Mouse (Mus musculus) kidney, embryonic 15.5 days (tissue): ENCODE data around the gene Gnb3. TPM values are rescaled to one million over a fixed set of nuclear protein-coding genes. Genes with fewer than 3 reads are reported as not detected.

Experiments
- ATAC-seq: fragments of 200-750 bp; cut with Nextera tagmentation; replicated peaks from 2 replicates; pipeline ENCODE4 v1.8.0; 2017; ENCODE audit warnings: moderate TSS enrichment; ENCODE audit not compliant: low FRiP score
- H3K27ac ChIP-seq: fragments of 300-500 bp; sonication (generic); 2 replicates; pipeline ENCODE4 v1.5.1; 2015; ENCODE audit warnings: mild to moderate bottlenecking, inconsistent platforms
- H3K27me3 ChIP-seq: fragments of 300-500 bp; sonication (generic); 2 replicates; pipeline ENCODE4 v1.6.1; 2015; ENCODE audit warnings: inconsistent platforms
- H3K36me3 ChIP-seq: fragments of 300-500 bp; sonication (generic); 2 replicates; pipeline ENCODE4 v1.6.1; 2015; ENCODE audit warnings: inconsistent platforms
- H3K4me1 ChIP-seq: fragments of 300-500 bp; sonication (generic); 2 replicates; pipeline ENCODE4 v1.6.1; 2015; ENCODE audit warnings: inconsistent platforms
- H3K4me2 ChIP-seq: fragments of 300-500 bp; sonication (generic); 2 replicates; pipeline ENCODE4 v1.6.1; 2015; ENCODE audit warnings: moderate library complexity, mild to moderate bottlenecking, inconsistent platforms
- H3K4me3 ChIP-seq: fragments of 300-500 bp; sonication (generic); replicated peaks from 2 replicates; pipeline ENCODE4 v1.5.1; 2015; ENCODE audit warnings: mild to moderate bottlenecking, inconsistent platforms
- H3K9ac ChIP-seq: fragments of 300-500 bp; sonication (generic); 2 replicates; pipeline ENCODE4 v1.6.1; 2015; ENCODE audit warnings: mild to moderate bottlenecking, inconsistent platforms
- H3K9me3 ChIP-seq: fragments of 300-500 bp; sonication (generic); replicated peaks from 2 replicates; pipeline ENCODE4 v1.6.1; 2016; ENCODE audit warnings: inconsistent platforms
- WGBS: fragments of 180-500 bp; shearing (Covaris S2); methylation state at CpG from one replicate; pipeline ENCODE4 v1.1.7; 2015; ENCODE audit warnings: mixed read lengths; 5-methylcytosine and 5-hydroxymethylcytosine counted together
- polyA plus RNA-seq: library from polyadenylated mRNA; unstranded; fragments of >200 nt; fragmentation: Nextera tagmentation; extraction: Ambion mirVana; gene quantifications from 2 replicates; pipeline ENCODE4 v1.2.1, GENCODE M21; 2015

The Gnb3 gene
- polyA plus RNA-seq, 1 experiment from 2014 or later, result 2.9 TPM

DNA sequence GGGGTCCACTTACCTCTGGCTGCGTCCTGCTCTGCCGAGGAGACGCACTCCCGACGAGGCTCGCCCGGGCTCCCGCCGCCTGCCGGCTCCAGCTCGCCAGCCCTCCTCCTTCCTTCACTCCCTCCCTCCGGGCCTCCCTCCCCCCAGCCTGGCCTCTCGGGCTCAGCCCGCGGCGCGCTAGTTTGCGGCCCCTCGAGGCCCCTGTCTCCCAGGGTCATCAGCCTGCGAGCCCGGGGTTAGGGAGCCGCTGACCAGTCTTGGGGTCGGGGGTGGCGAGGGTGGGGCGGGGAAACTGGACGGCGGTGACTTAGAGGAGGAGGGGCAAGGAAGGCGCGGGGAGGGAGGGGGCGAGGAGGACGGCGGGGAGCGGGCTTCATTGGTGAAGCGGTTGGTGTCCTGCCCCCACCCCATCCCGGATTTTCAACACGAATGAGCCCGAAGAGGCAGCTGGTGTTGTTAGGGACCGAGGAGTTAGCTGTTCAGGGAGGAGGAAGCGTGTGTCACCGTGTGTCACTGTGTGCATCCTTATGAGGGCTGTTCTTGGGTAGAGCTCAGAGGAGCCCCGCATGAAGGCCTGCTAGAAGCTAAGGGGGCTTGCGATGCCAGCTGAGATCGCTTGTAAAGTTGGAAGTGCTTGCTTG is 23.7 kb upstream of the Gnb3 start, which contains the start of gene Gpr162:
Gene Gpr162 (minus strand): TSS at position 326 of the 641 bp plus-strand sequence.
- Histone ChIP-seq H3K4me3 (peak within 1 kb of the TSS; percentile 55), H3K4me1 (peaks cover 47% of the 10 kb centered on the region), H3K4me2 (peak within 1 kb of the TSS; percentile 97), H3K9me3 (no peaks in the 10 kb centered on the region), H3K27me3 (peaks cover 26% of the 10 kb centered on the region), H3K27ac (no peak within 1 kb of the TSS), H3K9ac (peak within 1 kb of the TSS; percentile 64), H3K36me3 (no peaks in the 10 kb centered on the region)
- under 1% methylated on average over 37 of the region's 43 CpGs for WGBS
- peak; percentile 67 for ATAC-seq

- peak overlapping the region; percentile 64 for H3K9ac ChIP-seq
These were observed 23.1 kb upstream of the Gnb3 start for GRCm38 (mm10) chr6:124863125-124863657.

GRCm38 (mm10) chr6:124862406-124863124 is 22.5 kb upstream of the Gnb3 start:
- H3K4me1 ChIP-seq, result peaks cover 59% of the 10 kb centered on the region
- H3K27me3 ChIP-seq, result peaks cover 30% of the 10 kb centered on the region
- H3K9ac ChIP-seq, result peak overlapping the region; percentile 64
- no peak for ATAC-seq
- H3K36me3 ChIP-seq, result no peaks in the 10 kb centered on the region
- no peaks in the 10 kb centered on the region for H3K9me3 ChIP-seq
- no peak overlapping the region for H3K27ac ChIP-seq
- H3K4me2 ChIP-seq, result peak overlapping the region; percentile 97
- H3K4me3 ChIP-seq, result peak overlapping the region; percentile 55
- WGBS, result 10% methylated on average over 8 of the region's 8 CpGs

More at GRCm38 (mm10) chr6:124863125-124863657, 23.1 kb upstream of the Gnb3 start:
- peak; percentile 30 for ATAC-seq
- peak overlapping the region; percentile 55 for H3K4me3 ChIP-seq
- H3K36me3 ChIP-seq, result no peaks in the 10 kb centered on the region
- peak overlapping the region; percentile 97 for H3K4me2 ChIP-seq
- peaks cover 30% of the 10 kb centered on the region for H3K27me3 ChIP-seq
- H3K4me1 ChIP-seq, result peaks cover 52% of the 10 kb centered on the region
- under 1% methylated on average over 16 of the region's 16 CpGs for WGBS
- no peak overlapping the region for H3K27ac ChIP-seq
- H3K9me3 ChIP-seq, result no peaks in the 10 kb centered on the region

DNA sequence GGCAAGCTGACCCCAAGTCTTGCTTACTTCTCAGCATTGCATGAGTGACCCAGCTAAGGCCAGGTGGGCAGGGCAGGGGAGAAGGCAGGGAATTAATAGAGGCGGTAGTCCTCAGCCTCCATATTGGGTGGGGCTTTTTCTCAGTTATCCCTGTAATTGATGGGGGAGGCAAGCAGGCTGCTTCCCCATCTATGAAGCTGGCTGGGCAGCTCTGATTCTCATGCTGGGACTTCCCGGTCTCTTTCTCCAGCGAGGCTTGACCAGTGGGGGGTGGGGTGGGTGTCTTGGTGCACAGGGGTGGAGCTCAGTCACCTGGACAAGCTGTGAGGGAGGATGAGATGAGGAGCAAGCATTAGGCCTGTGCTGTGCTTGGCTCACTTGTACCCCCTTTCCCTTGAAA is 21.7 kb upstream of the Gnb3 start:
- Histone ChIP-seq H3K9ac (no peak overlapping the region), H3K4me2 (no peak overlapping the region)
- WGBS, result 17% methylated on average over 3 of the region's 3 CpGs

DNA sequence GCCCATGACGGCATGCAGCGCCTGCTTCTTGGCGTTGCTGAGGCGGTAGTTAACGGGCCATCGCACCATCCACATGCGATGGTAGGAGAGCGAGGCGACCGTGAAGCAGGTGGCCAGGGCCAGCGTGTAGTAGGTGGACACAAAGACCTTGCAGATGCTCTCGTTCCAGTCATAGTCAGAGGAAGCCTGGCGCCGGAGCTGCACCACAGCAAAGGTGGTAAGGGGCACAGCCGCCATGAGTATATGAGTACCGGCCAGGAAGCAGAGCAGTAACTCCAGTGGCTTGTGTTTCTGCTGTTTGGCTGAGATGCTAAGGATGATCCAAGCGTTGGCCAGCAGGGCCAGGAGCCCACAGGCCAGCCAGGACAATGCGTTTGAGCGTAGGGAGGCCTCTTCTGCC is 21.2 kb upstream of the Gnb3 start:
- H3K4me3 ChIP-seq, result no peak overlapping the region
- no peak for ATAC-seq
- H3K9ac ChIP-seq, result no peak overlapping the region
- 83% methylated on average over 19 of the region's 19 CpGs for WGBS
- H3K4me2 ChIP-seq, result no peak overlapping the region
- H3K9me3 ChIP-seq, result no peaks in the 10 kb centered on the region
- H3K36me3 ChIP-seq, result no peaks in the 10 kb centered on the region
- peaks cover 66% of the 10 kb centered on the region for H3K4me1 ChIP-seq
- no peak overlapping the region for H3K27ac ChIP-seq
- peaks cover 26% of the 10 kb centered on the region for H3K27me3 ChIP-seq

More for the DNA sequence above, 21.7 kb upstream of the Gnb3 start:
- Histone ChIP-seq H3K4me3 (no peak overlapping the region), H3K27me3 (peaks cover 28% of the 10 kb centered on the region), H3K27ac (no peak overlapping the region), H3K9me3 (no peaks in the 10 kb centered on the region), H3K36me3 (no peaks in the 10 kb centered on the region), H3K4me1 (peaks cover 62% of the 10 kb centered on the region)
- no peak for ATAC-seq

DNA sequence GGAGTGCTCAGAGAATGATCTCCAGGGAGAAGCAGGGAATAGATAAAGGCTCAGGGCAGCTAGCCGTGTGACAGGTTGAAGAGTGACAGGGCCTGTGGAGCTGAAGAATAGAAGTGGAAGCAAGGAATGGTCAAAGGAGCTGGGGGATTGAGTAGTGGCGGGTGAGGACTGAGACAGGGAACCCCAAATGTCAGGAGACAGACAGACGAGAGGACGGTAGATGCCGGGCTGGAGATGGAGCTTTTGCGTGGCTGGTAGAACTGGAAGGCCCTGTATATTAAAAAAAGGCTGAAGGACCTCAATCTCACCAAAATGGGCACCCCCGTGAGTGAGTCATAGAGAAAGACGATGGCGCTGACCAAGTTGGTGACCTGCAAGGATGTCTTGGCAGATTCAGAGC is 20.4 kb upstream of the Gnb3 start:
- Histone ChIP-seq H3K4me2 (no peak overlapping the region), H3K27me3 (peaks cover 26% of the 10 kb centered on the region), H3K27ac (no peak overlapping the region), H3K9ac (no peak overlapping the region), H3K36me3 (no peaks in the 10 kb centered on the region), H3K4me1 (peaks cover 73% of the 10 kb centered on the region), H3K9me3 (no peaks in the 10 kb centered on the region), H3K4me3 (no peak overlapping the region)
- 90% methylated on average over 9 of the region's 9 CpGs for WGBS
- no peak for ATAC-seq

GRCm38 (mm10) chr6:124859725-124860124 is 19.6 kb upstream of the Gnb3 start:
- Histone ChIP-seq H3K4me1 (peaks cover 76% of the 10 kb centered on the region), H3K27ac (no peak overlapping the region), H3K9ac (no peak overlapping the region), H3K36me3 (no peaks in the 10 kb centered on the region), H3K4me2 (peak overlapping the region; percentile 26), H3K9me3 (no peaks in the 10 kb centered on the region), H3K27me3 (peaks cover 18% of the 10 kb centered on the region), H3K4me3 (0 out of 2 replicates have a peak overlapping the region, but pooled peaks have one; percentile 0)
- 0 out of 2 replicates have a peak, but pooled peaks have one; percentile 3 for ATAC-seq
- whole genome bisulfite sequencing, result 11% methylated on average over 12 of the region's 12 CpGs

DNA sequence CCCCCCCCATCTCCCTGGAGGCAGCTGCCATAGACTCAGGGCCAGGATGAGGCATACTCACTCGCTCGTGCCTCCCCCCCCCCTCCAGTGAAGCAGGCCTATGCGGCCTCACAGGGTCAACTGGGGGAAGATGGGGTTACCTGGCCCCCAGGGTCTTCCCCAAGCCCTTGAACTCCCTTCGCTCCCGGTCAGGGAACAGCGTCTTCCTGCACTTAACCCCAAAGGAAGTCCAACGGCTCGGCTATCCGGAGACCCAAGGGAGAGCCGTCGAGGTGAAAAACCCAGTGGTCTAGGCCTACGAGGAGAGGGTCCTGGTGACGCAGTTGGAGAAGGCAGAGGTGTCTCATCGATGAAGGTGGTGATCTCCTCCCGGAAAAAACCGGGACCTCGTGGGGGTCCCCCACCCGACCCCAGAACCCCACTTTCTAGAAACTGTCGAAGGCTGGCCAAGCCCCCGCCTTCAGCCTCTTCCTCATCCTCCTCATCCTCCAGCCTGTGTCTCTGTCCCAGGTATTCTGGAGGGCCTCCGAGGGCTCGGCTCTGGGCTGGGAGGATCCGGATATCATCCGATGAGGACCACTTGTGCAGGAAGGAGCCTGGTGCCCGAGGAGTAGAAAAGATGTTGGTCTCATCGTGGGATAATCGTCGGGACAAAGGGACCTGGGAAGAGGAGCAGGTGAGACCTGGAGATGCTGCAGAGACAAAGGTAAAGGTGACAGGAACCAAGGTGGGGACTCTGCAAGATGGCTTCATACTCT is 18.7 kb upstream of the Gnb3 start:
- H3K4me3 ChIP-seq, result 0 out of 2 replicates have a peak overlapping the region, but pooled peaks have one; percentile 73
- H3K36me3 ChIP-seq, result peaks cover 4% of the 10 kb centered on the region; the same call in 1 of the 2 replicates
- H3K4me1 ChIP-seq, result peaks cover 70% of the 10 kb centered on the region
- H3K9ac ChIP-seq, result no peak overlapping the region
- no peak for ATAC-seq
- peaks cover 17% of the 10 kb centered on the region for H3K27me3 ChIP-seq
- 77% methylated on average over 27 of the region's 28 CpGs for WGBS
- peak overlapping the region; percentile 84 for H3K4me2 ChIP-seq
- no peak overlapping the region for H3K27ac ChIP-seq
- H3K9me3 ChIP-seq, result no peaks in the 10 kb centered on the region

DNA sequence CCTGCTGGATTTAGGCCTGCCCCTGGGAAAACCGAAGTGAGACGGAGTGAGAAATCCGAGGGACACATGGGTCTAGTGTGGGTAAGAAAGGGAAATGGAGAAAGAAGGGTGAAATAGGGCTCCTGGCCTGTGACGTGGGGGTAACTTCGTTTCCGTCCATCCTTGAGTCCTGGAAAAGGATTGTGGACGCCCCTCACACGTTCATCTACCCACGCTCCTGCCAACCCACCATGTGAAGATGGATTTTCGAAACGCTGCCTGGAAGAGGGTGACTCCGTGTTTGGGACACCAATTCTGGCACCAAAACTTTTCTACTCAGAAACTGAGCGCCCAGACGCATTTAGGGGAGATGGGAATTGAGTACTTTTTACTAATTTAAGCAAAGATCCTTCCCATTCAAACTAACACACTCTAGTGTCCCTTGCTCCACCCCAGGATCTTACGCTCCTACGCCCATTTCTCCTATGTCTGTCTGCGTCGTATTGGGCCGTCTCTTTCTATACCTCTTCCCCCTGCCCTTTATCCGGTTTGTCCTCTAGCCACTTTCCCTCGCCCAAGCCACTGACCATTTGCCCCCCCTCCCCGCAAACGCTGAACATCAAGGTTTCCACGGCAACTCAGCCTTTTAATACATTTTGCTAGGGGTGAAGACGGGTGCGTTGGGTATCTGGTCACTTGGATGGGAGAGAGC is 17.9 kb upstream of the Gnb3 start:
- peaks cover 63% of the 10 kb centered on the region for H3K4me1 ChIP-seq
- H3K36me3 ChIP-seq, result peaks cover 11% of the 10 kb centered on the region
- H3K27me3 ChIP-seq, result peaks cover 15% of the 10 kb centered on the region
- ATAC-seq, result no peak
- H3K27ac ChIP-seq, result peak overlapping the region; percentile 96
- peak overlapping the region; percentile 90; the same call in 1 of the 2 replicates for H3K9ac ChIP-seq
- peak overlapping the region; percentile 84 for H3K4me2 ChIP-seq
- WGBS, result 21% methylated on average over 26 of the region's 26 CpGs
- H3K4me3 ChIP-seq, result peak overlapping the region; percentile 73
- no peaks in the 10 kb centered on the region for H3K9me3 ChIP-seq

DNA sequence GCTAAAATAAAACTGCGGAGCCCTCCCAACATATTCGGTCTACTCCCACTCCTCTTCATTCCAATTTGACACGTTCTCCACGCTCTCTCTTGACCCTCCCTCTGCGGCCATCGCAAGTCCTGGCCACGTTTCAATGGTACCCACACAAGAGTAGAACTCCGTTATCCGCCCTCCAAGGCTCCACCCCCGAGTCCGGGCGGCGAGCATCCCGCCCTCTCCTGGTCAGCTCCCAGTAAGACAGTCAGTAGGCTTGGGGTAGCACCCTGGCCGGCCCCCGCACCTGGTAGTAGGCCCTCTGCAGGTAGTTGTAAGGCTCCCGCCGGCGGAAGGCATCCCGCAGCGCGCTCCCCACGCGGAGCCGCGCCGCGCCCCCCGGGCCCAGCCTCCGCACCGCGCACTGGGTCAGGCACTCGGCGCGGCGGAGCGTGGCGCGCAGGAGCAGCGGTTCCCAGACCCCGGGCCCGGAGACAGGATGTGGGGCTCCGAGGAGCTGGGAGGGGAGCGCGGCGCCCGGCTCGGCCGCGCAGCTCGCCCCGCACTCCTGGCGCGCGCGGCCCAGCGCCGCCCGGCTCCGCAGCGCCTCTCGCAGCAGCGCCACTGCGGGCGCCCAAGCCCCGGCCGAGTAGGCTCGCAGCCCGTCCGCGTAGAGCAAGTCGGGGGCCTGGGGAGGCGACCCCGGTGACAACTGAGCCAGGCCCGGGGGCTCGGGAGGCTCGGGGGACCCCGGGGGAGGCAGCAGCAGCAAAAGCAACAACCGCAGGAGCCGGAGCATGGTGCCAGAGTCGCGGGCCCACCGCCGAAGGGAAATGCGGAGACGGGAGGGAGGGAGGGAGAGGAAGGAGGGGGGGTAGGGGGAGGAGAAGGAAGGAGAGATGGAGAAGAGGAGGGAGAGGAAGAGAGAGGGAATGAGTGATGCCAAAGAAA is 17.1 kb upstream of the Gnb3 start, which contains the start of gene P3h3:
Gene P3h3 (minus strand): TSS at position 837 of the 924 bp plus-strand sequence.
- WGBS, result under 1% methylated on average over 84 of the region's 86 CpGs
- ATAC-seq, result peak; percentile 82
- peak within 1 kb of the TSS; percentile 73 for H3K4me3 ChIP-seq
- peaks cover 12% of the 10 kb centered on the region for H3K27me3 ChIP-seq
- H3K9me3 ChIP-seq, result no peaks in the 10 kb centered on the region
- peak within 1 kb of the TSS; percentile 90 for H3K9ac ChIP-seq
- H3K36me3 ChIP-seq, result peaks cover 19% of the 10 kb centered on the region
- H3K4me1 ChIP-seq, result peaks cover 57% of the 10 kb centered on the region
- H3K27ac ChIP-seq, result peak within 1 kb of the TSS; percentile 96
- H3K4me2 ChIP-seq, result peak within 1 kb of the TSS; percentile 84
